Mouse (Mus musculus): Measurements from ENCODE around the gene Cldn10. TPM values are rescaled to one million over a fixed set of nuclear protein-coding genes. Genes with fewer than 3 reads are reported as not detected.

Cldn10 gene
- polyA plus RNA-seq, 1 experiment from 2014 or later, result 8.4 TPM

- H3K27ac ChIP-seq (replicated peaks), result no peak overlapping the region
- no peak overlapping the region for H3K9ac ChIP-seq (ENCODE audit: low read length)
- DNase-seq (ENCODE audit: low spot score) (no peak), ATAC-seq (ENCODE audit: low FRiP score, low TSS enrichment) (no peak)
- H3K4me1 ChIP-seq (replicated peaks; ENCODE audit: control insufficient read depth, insufficient read depth), result no peaks in the 10 kb centered on the region
- no peaks in the 10 kb centered on the region for H3K36me3 ChIP-seq (ENCODE audit: control insufficient read depth, insufficient read depth, low read length)
- no peaks in the 10 kb centered on the region for H3K9me3 ChIP-seq (ENCODE audit: control insufficient read depth, low read length)
- no peak overlapping the region for H3K4me2 ChIP-seq (replicated peaks; ENCODE audit: low read depth)
- H3K27me3 ChIP-seq (ENCODE audit: control insufficient read depth, insufficient read depth, low read length), result no peaks in the 10 kb centered on the region
- no peak overlapping the region for H3K4me3 ChIP-seq (ENCODE audit: low read depth, low read length)
- TF ChIP-seq CTCF (IDR thresholded peaks at IDR 0.05; ENCODE audit: low read depth) (no peak), EP300 (optimal IDR thresholded peaks at IDR 0.05) (no peak)
- WGBS, result 11% methylated on average over 7 of the region's 7 CpGs
Observed at GRCm38 (mm10) chr14:118834313-118834712, 46.6 kb downstream of the Cldn10 start.

- Histone ChIP-seq H3K4me3 (ENCODE audit: low read depth, low read length) (no peak overlapping the region), H3K36me3 (ENCODE audit: control insufficient read depth, insufficient read depth, low read length) (no peaks in the 10 kb centered on the region), H3K9ac (ENCODE audit: low read length) (no peak overlapping the region), H3K4me1 (replicated peaks; ENCODE audit: control insufficient read depth, insufficient read depth) (no peaks in the 10 kb centered on the region), H3K27me3 (ENCODE audit: control insufficient read depth, insufficient read depth, low read length) (no peaks in the 10 kb centered on the region), H3K4me2 (replicated peaks; ENCODE audit: low read depth) (no peak overlapping the region), H3K9me3 (ENCODE audit: control insufficient read depth, low read length) (no peaks in the 10 kb centered on the region), H3K27ac (replicated peaks) (no peak overlapping the region)
- WGBS, result 83% methylated on average over 11 of the region's 11 CpGs
- TF ChIP-seq EP300 (optimal IDR thresholded peaks at IDR 0.05) (no peak), CTCF (IDR thresholded peaks at IDR 0.05; ENCODE audit: low read depth) (no peak)
- no peak for DNase-seq (ENCODE audit: low spot score)
- no peak for ATAC-seq (ENCODE audit: low FRiP score, low TSS enrichment)
Observed at GRCm38 (mm10) chr14:118836145-118836544, 48.4 kb downstream of the Cldn10 start.

DNA sequence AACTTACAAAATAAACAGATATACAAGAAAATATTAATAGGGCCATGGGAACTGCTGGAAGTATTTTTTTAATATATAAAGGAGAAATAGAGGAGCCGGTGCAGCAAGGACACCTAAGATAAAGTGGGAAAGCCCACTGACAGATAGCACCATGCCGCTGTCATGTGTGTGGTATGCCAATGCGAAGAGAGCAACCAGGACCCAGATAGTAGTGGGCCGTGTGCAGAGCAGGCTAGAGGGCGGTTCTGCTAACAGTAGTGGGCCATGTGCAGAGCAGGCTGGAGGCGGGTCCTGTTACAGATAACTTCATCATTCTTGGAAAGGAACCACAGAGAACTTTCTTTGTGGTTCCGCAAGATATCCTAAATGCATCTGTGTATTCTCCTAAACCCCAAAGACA lies 49.0 kb downstream of the Cldn10 start:
- H3K9me3 ChIP-seq (ENCODE audit: control insufficient read depth, low read length), result no peaks in the 10 kb centered on the region
- no peak for DNase-seq (ENCODE audit: low spot score)
- no peaks in the 10 kb centered on the region for H3K4me1 ChIP-seq (replicated peaks; ENCODE audit: control insufficient read depth, insufficient read depth)
- WGBS, result 76% methylated on average over 7 of the region's 7 CpGs
- no peak overlapping the region for H3K9ac ChIP-seq (ENCODE audit: low read length)
- no peak for TF ChIP-seq EP300 (optimal IDR thresholded peaks at IDR 0.05)
- no peak for TF ChIP-seq CTCF (IDR thresholded peaks at IDR 0.05; ENCODE audit: low read depth)
- no peak for ATAC-seq (ENCODE audit: low FRiP score, low TSS enrichment)
- no peak overlapping the region for H3K4me2 ChIP-seq (replicated peaks; ENCODE audit: low read depth)
- H3K36me3 ChIP-seq (ENCODE audit: control insufficient read depth, insufficient read depth, low read length), result no peaks in the 10 kb centered on the region
- H3K27ac ChIP-seq (replicated peaks), result no peak overlapping the region
- H3K4me3 ChIP-seq (ENCODE audit: low read depth, low read length), result no peak overlapping the region
- H3K27me3 ChIP-seq (ENCODE audit: control insufficient read depth, insufficient read depth, low read length), result no peaks in the 10 kb centered on the region

GRCm38 (mm10) chr14:118838556-118839120 lies 50.9 kb downstream of the Cldn10 start:
- H3K4me1 ChIP-seq (replicated peaks; ENCODE audit: control insufficient read depth, insufficient read depth), result no peaks in the 10 kb centered on the region
- H3K9ac ChIP-seq (ENCODE audit: low read length), result no peak overlapping the region
- H3K4me2 ChIP-seq (replicated peaks; ENCODE audit: low read depth), result no peak overlapping the region
- H3K27ac ChIP-seq (replicated peaks), result no peak overlapping the region
- no peaks in the 10 kb centered on the region for H3K27me3 ChIP-seq (ENCODE audit: control insufficient read depth, insufficient read depth, low read length)
- ATAC-seq (ENCODE audit: low FRiP score, low TSS enrichment) (no peak), DNase-seq (ENCODE audit: low spot score) (no peak)
- 56% methylated on average over 8 of the region's 8 CpGs for WGBS
- no peaks in the 10 kb centered on the region for H3K9me3 ChIP-seq (ENCODE audit: control insufficient read depth, low read length)
- no peak overlapping the region for H3K4me3 ChIP-seq (ENCODE audit: low read depth, low read length)
- TF ChIP-seq CTCF (IDR thresholded peaks at IDR 0.05; ENCODE audit: low read depth) (no peak), EP300 (optimal IDR thresholded peaks at IDR 0.05) (no peak)
- H3K36me3 ChIP-seq (ENCODE audit: control insufficient read depth, insufficient read depth, low read length), result no peaks in the 10 kb centered on the region

- no peaks in the 10 kb centered on the region for H3K36me3 ChIP-seq (ENCODE audit: control insufficient read depth, insufficient read depth, low read length)
- 39% methylated on average over 5 of the region's 5 CpGs for WGBS
- H3K4me2 ChIP-seq (replicated peaks; ENCODE audit: low read depth), result no peak overlapping the region
- H3K4me1 ChIP-seq (replicated peaks; ENCODE audit: control insufficient read depth, insufficient read depth), result no peaks in the 10 kb centered on the region
- no peaks in the 10 kb centered on the region for H3K9me3 ChIP-seq (ENCODE audit: control insufficient read depth, low read length)
- no peak overlapping the region for H3K9ac ChIP-seq (ENCODE audit: low read length)
- H3K27ac ChIP-seq (replicated peaks), result no peak overlapping the region
- peak; percentile 33; the same call in 1 of the 2 replicates for ATAC-seq (ENCODE audit: low FRiP score, low TSS enrichment)
- no peak for TF ChIP-seq EP300 (optimal IDR thresholded peaks at IDR 0.05)
- TF ChIP-seq CTCF (IDR thresholded peaks at IDR 0.05; ENCODE audit: low read depth), result no peak
- H3K27me3 ChIP-seq (ENCODE audit: control insufficient read depth, insufficient read depth, low read length), result no peaks in the 10 kb centered on the region
- no peak for DNase-seq (ENCODE audit: low spot score)
- H3K4me3 ChIP-seq (ENCODE audit: low read depth, low read length), result no peak overlapping the region
Observed at GRCm38 (mm10) chr14:118839416-118839815, 51.7 kb downstream of the Cldn10 start.

GRCm38 (mm10) chr14:118840027-118840426 lies 52.3 kb downstream of the Cldn10 start:
- WGBS, result 100% methylated on average over 1 of the region's 1 CpGs
- Histone ChIP-seq H3K4me2 (replicated peaks; ENCODE audit: low read depth) (no peak overlapping the region), H3K36me3 (ENCODE audit: control insufficient read depth, insufficient read depth, low read length) (no peaks in the 10 kb centered on the region), H3K27me3 (ENCODE audit: control insufficient read depth, insufficient read depth, low read length) (no peaks in the 10 kb centered on the region), H3K4me3 (ENCODE audit: low read depth, low read length) (no peak overlapping the region), H3K4me1 (replicated peaks; ENCODE audit: control insufficient read depth, insufficient read depth) (no peaks in the 10 kb centered on the region), H3K27ac (replicated peaks) (no peak overlapping the region), H3K9ac (ENCODE audit: low read length) (no peak overlapping the region), H3K9me3 (ENCODE audit: control insufficient read depth, low read length) (no peaks in the 10 kb centered on the region)
- peak; percentile 47; the same call in 1 of the 2 replicates for ATAC-seq (ENCODE audit: low FRiP score, low TSS enrichment)
- no peak for TF ChIP-seq CTCF (IDR thresholded peaks at IDR 0.05; ENCODE audit: low read depth)
- DNase-seq (ENCODE audit: low spot score), result no peak

Measured in stomach, postnatal 0 days (tissue).